Mouse (Mus musculus): ENCODE data around the gene Smim6. TPM values are rescaled to one million over a fixed set of nuclear protein-coding genes. Genes with fewer than 3 reads are reported as not detected.

Gene Smim6
- polyA plus RNA-seq, 1 experiment from 2014 or later, result 0.80 TPM

- WGBS, result 49% methylated on average over 6 of the region's 6 CpGs
- ATAC-seq, result no peak
- peaks cover 57% of the 10 kb centered on the region for H3K36me3 ChIP-seq (ENCODE audit: poor library complexity, severe bottlenecking)
Observed at GRCm38 (mm10) chr11:115920110-115920818, 8.4 kb downstream of the Smim6 start.

GRCm38 (mm10) chr11:115921986-115922385 lies 10.2 kb downstream of the Smim6 start:
- Histone ChIP-seq H3K27me3 (no peaks in the 10 kb centered on the region), H3K36me3 (ENCODE audit: poor library complexity, severe bottlenecking) (peaks cover 45% of the 10 kb centered on the region), H3K27ac (no peak overlapping the region), H3K9me3 (replicated peaks) (no peaks in the 10 kb centered on the region), H3K4me1 (no peaks in the 10 kb centered on the region), H3K4me3 (no peak overlapping the region), H3K9ac (no peak overlapping the region), H3K4me2 (no peak overlapping the region)
- ATAC-seq, result no peak
- WGBS, result 88% methylated on average over 1 of the region's 1 CpGs

More at GRCm38 (mm10) chr11:115920110-115920818, 8.4 kb downstream of the Smim6 start:
- Histone ChIP-seq H3K9ac (no peak overlapping the region), H3K4me2 (no peak overlapping the region), H3K27me3 (no peaks in the 10 kb centered on the region), H3K9me3 (replicated peaks) (no peaks in the 10 kb centered on the region), H3K4me1 (no peaks in the 10 kb centered on the region), H3K27ac (no peak overlapping the region), H3K4me3 (no peak overlapping the region)

- Histone ChIP-seq H3K27me3 (no peaks in the 10 kb centered on the region), H3K9me3 (replicated peaks) (no peaks in the 10 kb centered on the region), H3K9ac (no peak overlapping the region), H3K4me3 (no peak overlapping the region), H3K4me1 (peaks cover 14% of the 10 kb centered on the region), H3K36me3 (ENCODE audit: poor library complexity, severe bottlenecking) (peaks cover 36% of the 10 kb centered on the region), H3K4me2 (no peak overlapping the region), H3K27ac (no peak overlapping the region)
- no peak for ATAC-seq
- 96% methylated on average over 8 of the region's 8 CpGs for WGBS
Observed at GRCm38 (mm10) chr11:115929031-115929430, 17.2 kb downstream of the Smim6 start.

- H3K4me3 ChIP-seq, result no peak overlapping the region
- WGBS, result 91% methylated on average over 2 of the region's 3 CpGs
- H3K27me3 ChIP-seq, result no peaks in the 10 kb centered on the region
- H3K36me3 ChIP-seq (ENCODE audit: poor library complexity, severe bottlenecking), result peaks cover 33% of the 10 kb centered on the region
- H3K9ac ChIP-seq, result no peak overlapping the region
- no peak overlapping the region for H3K27ac ChIP-seq
- H3K9me3 ChIP-seq (replicated peaks), result no peaks in the 10 kb centered on the region
- H3K4me2 ChIP-seq, result no peak overlapping the region
- peaks cover 22% of the 10 kb centered on the region for H3K4me1 ChIP-seq
- ATAC-seq, result no peak
Observed at GRCm38 (mm10) chr11:115929818-115930217, 18.0 kb downstream of the Smim6 start.

- Histone ChIP-seq H3K27ac (no peak overlapping the region), H3K9me3 (replicated peaks) (no peaks in the 10 kb centered on the region), H3K4me2 (no peak overlapping the region), H3K4me1 (peaks cover 28% of the 10 kb centered on the region), H3K4me3 (no peak overlapping the region), H3K27me3 (no peaks in the 10 kb centered on the region), H3K36me3 (ENCODE audit: poor library complexity, severe bottlenecking) (peaks cover 38% of the 10 kb centered on the region), H3K9ac (no peak overlapping the region)
- ATAC-seq, result no peak
- WGBS, result 78% methylated on average over 3 of the region's 3 CpGs
Observed at GRCm38 (mm10) chr11:115931235-115931634, 19.4 kb downstream of the Smim6 start.

- Histone ChIP-seq H3K36me3 (ENCODE audit: poor library complexity, severe bottlenecking) (peaks cover 40% of the 10 kb centered on the region), H3K27me3 (no peaks in the 10 kb centered on the region), H3K9me3 (replicated peaks) (no peaks in the 10 kb centered on the region), H3K4me3 (peak within 1 kb of the TSS; percentile 68), H3K27ac (no peak within 1 kb of the TSS), H3K9ac (peak within 1 kb of the TSS; percentile 74), H3K4me2 (peak within 1 kb of the TSS; percentile 93), H3K4me1 (peaks cover 28% of the 10 kb centered on the region)
- WGBS, result under 1% methylated on average over 28 of the region's 28 CpGs
- ATAC-seq, result peak; percentile 100
Observed at GRCm38 (mm10) chr11:115933108-115933746, 21.4 kb downstream of the Smim6 start, which contains the start of the genes Sap30bp and Recql5. Gene Sap30bp (plus strand): TSS chr11:115933282. Gene Recql5 (minus strand): TSS chr11:115933477.

GRCm38 (mm10) chr11:115933747-115934110 lies 21.9 kb downstream of the Smim6 start:
- H3K27ac ChIP-seq, result no peak overlapping the region
- no peaks in the 10 kb centered on the region for H3K9me3 ChIP-seq (replicated peaks)
- peak overlapping the region; percentile 68 for H3K4me3 ChIP-seq
- no peaks in the 10 kb centered on the region for H3K27me3 ChIP-seq
- peak overlapping the region; percentile 74 for H3K9ac ChIP-seq
- peaks cover 38% of the 10 kb centered on the region for H3K36me3 ChIP-seq (ENCODE audit: poor library complexity, severe bottlenecking)
- ATAC-seq, result peak; percentile 73
- peaks cover 28% of the 10 kb centered on the region for H3K4me1 ChIP-seq
- WGBS, result under 1% methylated on average over 16 of the region's 16 CpGs
- H3K4me2 ChIP-seq, result peak overlapping the region; percentile 93

- Histone ChIP-seq H3K9me3 (replicated peaks) (no peaks in the 10 kb centered on the region), H3K4me3 (no peak overlapping the region), H3K9ac (no peak overlapping the region), H3K36me3 (ENCODE audit: poor library complexity, severe bottlenecking) (peaks cover 87% of the 10 kb centered on the region), H3K27me3 (no peaks in the 10 kb centered on the region), H3K27ac (no peak overlapping the region), H3K4me2 (no peak overlapping the region), H3K4me1 (peaks cover 6% of the 10 kb centered on the region)
- 39% methylated on average over 6 of the region's 6 CpGs for WGBS
- ATAC-seq, result no peak
Observed at GRCm38 (mm10) chr11:115939690-115940329, 28.0 kb downstream of the Smim6 start.

GRCm38 (mm10) chr11:115941980-115942379 lies 30.2 kb downstream of the Smim6 start:
- no peaks in the 10 kb centered on the region for H3K27me3 ChIP-seq
- no peak overlapping the region for H3K4me3 ChIP-seq
- no peaks in the 10 kb centered on the region for H3K4me1 ChIP-seq
- H3K27ac ChIP-seq, result no peak overlapping the region
- no peak overlapping the region for H3K9ac ChIP-seq
- peaks cover 91% of the 10 kb centered on the region for H3K36me3 ChIP-seq (ENCODE audit: poor library complexity, severe bottlenecking)
- no peaks in the 10 kb centered on the region for H3K9me3 ChIP-seq (replicated peaks)
- ATAC-seq, result no peak
- 90% methylated on average over 7 of the region's 7 CpGs for WGBS
- H3K4me2 ChIP-seq, result no peak overlapping the region

- Histone ChIP-seq H3K4me3 (no peak overlapping the region), H3K9ac (no peak overlapping the region), H3K27ac (no peak overlapping the region), H3K4me2 (no peak overlapping the region), H3K4me1 (no peaks in the 10 kb centered on the region), H3K9me3 (replicated peaks) (no peaks in the 10 kb centered on the region), H3K27me3 (no peaks in the 10 kb centered on the region), H3K36me3 (ENCODE audit: poor library complexity, severe bottlenecking) (peaks cover 96% of the 10 kb centered on the region)
- 92% methylated on average over 8 of the region's 8 CpGs for WGBS
- no peak for ATAC-seq
Observed at GRCm38 (mm10) chr11:115945247-115945646, 33.4 kb downstream of the Smim6 start.

- Histone ChIP-seq H3K9me3 (replicated peaks) (no peaks in the 10 kb centered on the region), H3K4me3 (no peak overlapping the region), H3K4me2 (no peak overlapping the region), H3K27me3 (no peaks in the 10 kb centered on the region), H3K36me3 (ENCODE audit: poor library complexity, severe bottlenecking) (peaks cover 95% of the 10 kb centered on the region), H3K27ac (no peak overlapping the region), H3K4me1 (no peaks in the 10 kb centered on the region), H3K9ac (no peak overlapping the region)
- no peak for ATAC-seq
- 91% methylated on average over 9 of the region's 9 CpGs for WGBS
Observed at GRCm38 (mm10) chr11:115946221-115946828, 34.5 kb downstream of the Smim6 start.

GRCm38 (mm10) chr11:115948316-115948715 lies 36.5 kb downstream of the Smim6 start:
- Histone ChIP-seq H3K4me3 (no peak overlapping the region), H3K4me2 (no peak overlapping the region), H3K9me3 (replicated peaks) (no peaks in the 10 kb centered on the region), H3K4me1 (no peaks in the 10 kb centered on the region), H3K27me3 (no peaks in the 10 kb centered on the region), H3K27ac (no peak overlapping the region), H3K9ac (no peak overlapping the region), H3K36me3 (ENCODE audit: poor library complexity, severe bottlenecking) (peaks cover 95% of the 10 kb centered on the region)
- ATAC-seq, result no peak
- 93% methylated on average over 9 of the region's 9 CpGs for WGBS
